Mouse (Mus musculus) midbrain, embryonic 15.5 days (tissue): ENCODE measurements around the gene Daam1. TPM values are rescaled to one million over a fixed set of nuclear protein-coding genes. Genes with fewer than 3 reads are reported as not detected.

Experiments
- ATAC-seq: fragments of 200-750 bp; cut with Nextera tagmentation; replicated peaks from 2 replicates; pipeline ENCODE4 v1.8.0; 2017; ENCODE audit warnings: moderate TSS enrichment
- H3K27ac ChIP-seq: fragments of 300-500 bp; sonication (generic); 2 replicates; pipeline ENCODE4 v1.5.1; 2015; ENCODE audit warnings: mild to moderate bottlenecking, inconsistent platforms
- H3K27me3 ChIP-seq: fragments of 300-500 bp; sonication (generic); replicated peaks from 2 replicates; pipeline ENCODE4 v1.6.1; 2015; ENCODE audit warnings: inconsistent platforms
- H3K36me3 ChIP-seq: fragments of 300-500 bp; sonication (generic); replicated peaks from 2 replicates; pipeline ENCODE4 v1.6.1; 2015; ENCODE audit warnings: inconsistent platforms
- H3K4me1 ChIP-seq: fragments of 300-500 bp; sonication (generic); 2 replicates; pipeline ENCODE4 v1.6.1; 2015; ENCODE audit warnings: inconsistent platforms
- H3K4me2 ChIP-seq: fragments of 300-500 bp; sonication (generic); 2 replicates; pipeline ENCODE4 v1.6.1; 2015; ENCODE audit warnings: inconsistent platforms, mild to moderate bottlenecking, moderate library complexity
- H3K4me3 ChIP-seq: fragments of 300-500 bp; sonication (generic); 2 replicates; pipeline ENCODE4 v1.5.1; 2015; ENCODE audit warnings: mild to moderate bottlenecking, inconsistent platforms
- H3K9ac ChIP-seq: fragments of 300-500 bp; sonication (generic); 2 replicates; pipeline ENCODE4 v1.6.1; 2015; ENCODE audit warnings: mild to moderate bottlenecking, inconsistent platforms
- H3K9me3 ChIP-seq: fragments of 300-500 bp; sonication (generic); 2 replicates; pipeline ENCODE4 v1.6.1; 2016; ENCODE audit warnings: inconsistent platforms
- WGBS: fragments of 180-500 bp; shearing (Covaris S2); methylation state at CpG from one replicate; pipeline ENCODE4 v1.1.7; 2015; ENCODE audit warnings: mixed read lengths; 5-methylcytosine and 5-hydroxymethylcytosine counted together
- polyA plus RNA-seq: library from polyadenylated mRNA; unstranded; fragments of >200 nt; fragmentation: Nextera tagmentation; extraction: Ambion mirVana; gene quantifications from 2 replicates; pipeline ENCODE4 v1.2.1, GENCODE M21; 2015

Daam1 gene
- polyA plus RNA-seq, 1 experiment from 2014 or later: 31.4 TPM

GRCm38 (mm10) chr12:71905640-71906320, 74.9 kb downstream of the Daam1 start:
- no peak overlapping the region for H3K4me2 ChIP-seq
- H3K9me3 ChIP-seq: no peaks in the 10 kb centered on the region
- 91% methylated on average over 13 of the region's 13 CpGs for WGBS
- peaks cover 21% of the 10 kb centered on the region for H3K4me1 ChIP-seq
- 0 out of 2 replicates have a peak overlapping the region, but pooled peaks have one; percentile 11 for H3K27ac ChIP-seq
- no peaks in the 10 kb centered on the region; the same call in 1 of the 2 replicates for H3K36me3 ChIP-seq
- H3K4me3 ChIP-seq: no peak overlapping the region
- no peak overlapping the region for H3K9ac ChIP-seq
- ATAC-seq: no peak
- H3K27me3 ChIP-seq: no peaks in the 10 kb centered on the region

- H3K27me3 ChIP-seq: no peaks in the 10 kb centered on the region
- no peaks in the 10 kb centered on the region for H3K9me3 ChIP-seq
- H3K27ac ChIP-seq: peak overlapping the region; percentile 56; the same call in 1 of the 2 replicates
- H3K36me3 ChIP-seq: no peaks in the 10 kb centered on the region; the same call in 1 of the 2 replicates
- WGBS: 81% methylated on average over 12 of the region's 12 CpGs
- ATAC-seq: peak; percentile 69
- no peak overlapping the region for H3K9ac ChIP-seq
- peaks cover 24% of the 10 kb centered on the region for H3K4me1 ChIP-seq
- H3K4me3 ChIP-seq: no peak overlapping the region
- H3K4me2 ChIP-seq: no peak overlapping the region
These were observed 75.8 kb downstream of the Daam1 start for GRCm38 (mm10) chr12:71906582-71907267.

GRCm38 (mm10) chr12:71908984-71909383, 78.1 kb downstream of the Daam1 start:
- H3K4me1 ChIP-seq: peaks cover 24% of the 10 kb centered on the region
- no peak overlapping the region for H3K9ac ChIP-seq
- H3K4me2 ChIP-seq: no peak overlapping the region
- H3K4me3 ChIP-seq: no peak overlapping the region
- ATAC-seq: no peak
- 84% methylated on average over 5 of the region's 5 CpGs for WGBS
- no peaks in the 10 kb centered on the region for H3K9me3 ChIP-seq
- H3K27me3 ChIP-seq: no peaks in the 10 kb centered on the region
- H3K36me3 ChIP-seq: no peaks in the 10 kb centered on the region
- no peak overlapping the region for H3K27ac ChIP-seq

- WGBS: 59% methylated on average over 7 of the region's 7 CpGs
- no peak overlapping the region for H3K4me3 ChIP-seq
These were observed 79.4 kb downstream of the Daam1 start for GRCm38 (mm10) chr12:71910246-71910645.

GRCm38 (mm10) chr12:71912262-71912661, 81.4 kb downstream of the Daam1 start:
- Histone ChIP-seq H3K4me3 (no peak overlapping the region), H3K27ac (no peak overlapping the region), H3K4me1 (peaks cover 8% of the 10 kb centered on the region), H3K9me3 (no peaks in the 10 kb centered on the region), H3K27me3 (no peaks in the 10 kb centered on the region), H3K36me3 (peaks cover 12% of the 10 kb centered on the region; the same call in 1 of the 2 replicates), H3K4me2 (no peak overlapping the region), H3K9ac (no peak overlapping the region)
- no peak for ATAC-seq
- WGBS: 79% methylated on average over 1 of the region's 1 CpGs

More at GRCm38 (mm10) chr12:71910246-71910645, 79.4 kb downstream of the Daam1 start:
- Histone ChIP-seq H3K27ac (no peak overlapping the region), H3K9ac (no peak overlapping the region), H3K9me3 (no peaks in the 10 kb centered on the region), H3K4me2 (no peak overlapping the region), H3K4me1 (peaks cover 24% of the 10 kb centered on the region), H3K36me3 (no peaks in the 10 kb centered on the region), H3K27me3 (no peaks in the 10 kb centered on the region)
- no peak for ATAC-seq

GRCm38 (mm10) chr12:71919156-71919555, 88.3 kb downstream of the Daam1 start:
- WGBS: 60% methylated on average over 4 of the region's 4 CpGs
- no peak overlapping the region for H3K9ac ChIP-seq
- H3K27me3 ChIP-seq: no peaks in the 10 kb centered on the region
- H3K4me2 ChIP-seq: no peak overlapping the region
- ATAC-seq: no peak
- no peak overlapping the region for H3K4me3 ChIP-seq
- H3K9me3 ChIP-seq: no peaks in the 10 kb centered on the region
- H3K36me3 ChIP-seq: peaks cover 12% of the 10 kb centered on the region; the same call in 1 of the 2 replicates
- peak overlapping the region; percentile 24; the same call in 1 of the 2 replicates for H3K27ac ChIP-seq
- H3K4me1 ChIP-seq: peaks cover 34% of the 10 kb centered on the region

- 38% methylated on average over 3 of the region's 3 CpGs for WGBS
- ATAC-seq: 0 out of 2 replicates have a peak, but pooled peaks have one; percentile 15
- Histone ChIP-seq H3K9me3 (no peaks in the 10 kb centered on the region), H3K4me3 (no peak overlapping the region), H3K4me1 (peaks cover 34% of the 10 kb centered on the region), H3K4me2 (no peak overlapping the region), H3K36me3 (peaks cover 12% of the 10 kb centered on the region; the same call in 1 of the 2 replicates), H3K27ac (peak overlapping the region; percentile 24; the same call in 1 of the 2 replicates), H3K9ac (no peak overlapping the region), H3K27me3 (no peaks in the 10 kb centered on the region)
These were observed 89.1 kb downstream of the Daam1 start for GRCm38 (mm10) chr12:71919962-71920361.

- no peak overlapping the region for H3K4me3 ChIP-seq
- H3K4me1 ChIP-seq: peaks cover 39% of the 10 kb centered on the region
- WGBS: 30% methylated on average over 5 of the region's 5 CpGs
- H3K27ac ChIP-seq: peak overlapping the region; percentile 42; the same call in 1 of the 2 replicates
- no peaks in the 10 kb centered on the region for H3K27me3 ChIP-seq
- no peak overlapping the region for H3K4me2 ChIP-seq
- ATAC-seq: peak; percentile 57
- H3K36me3 ChIP-seq: no peaks in the 10 kb centered on the region
- no peak overlapping the region for H3K9ac ChIP-seq
- H3K9me3 ChIP-seq: no peaks in the 10 kb centered on the region
These were observed 92.0 kb downstream of the Daam1 start for GRCm38 (mm10) chr12:71922827-71923381.

- Histone ChIP-seq H3K9me3 (no peaks in the 10 kb centered on the region), H3K36me3 (no peaks in the 10 kb centered on the region), H3K9ac (no peak overlapping the region), H3K27ac (no peak overlapping the region), H3K4me3 (no peak overlapping the region), H3K4me2 (no peak overlapping the region), H3K4me1 (peaks cover 28% of the 10 kb centered on the region), H3K27me3 (no peaks in the 10 kb centered on the region)
- 92% methylated on average over 9 of the region's 9 CpGs for WGBS
- ATAC-seq: no peak
These were observed 94.2 kb downstream of the Daam1 start for GRCm38 (mm10) chr12:71924978-71925529.

- H3K4me3 ChIP-seq: no peak overlapping the region
- H3K4me2 ChIP-seq: no peak overlapping the region
- H3K9ac ChIP-seq: no peak overlapping the region
- no peak for ATAC-seq
- WGBS: 61% methylated on average over 11 of the region's 11 CpGs
- peaks cover 21% of the 10 kb centered on the region for H3K4me1 ChIP-seq
- H3K27me3 ChIP-seq: no peaks in the 10 kb centered on the region
- no peaks in the 10 kb centered on the region for H3K9me3 ChIP-seq
- no peak overlapping the region for H3K27ac ChIP-seq
- no peaks in the 10 kb centered on the region for H3K36me3 ChIP-seq
These were observed 95.3 kb downstream of the Daam1 start for GRCm38 (mm10) chr12:71925990-71926700.

- Histone ChIP-seq H3K27me3 (no peaks in the 10 kb centered on the region), H3K4me1 (peaks cover 10% of the 10 kb centered on the region), H3K4me2 (no peak overlapping the region), H3K9me3 (no peaks in the 10 kb centered on the region), H3K9ac (no peak overlapping the region), H3K27ac (no peak overlapping the region), H3K4me3 (no peak overlapping the region), H3K36me3 (no peaks in the 10 kb centered on the region)
- 95% methylated on average over 6 of the region's 6 CpGs for WGBS
- no peak for ATAC-seq
These were observed 97.2 kb downstream of the Daam1 start for GRCm38 (mm10) chr12:71928092-71928491.
